Mouse (Mus musculus): ENCODE measurements at regions not wholly inside any gene's neighbourhood (a gene's known extent, or its start where the extent isn't known, plus 50 kb on each side); places are given as distances from the start of the nearest gene placed in this dataset.
"Not testable (repeated sequence)": the region's sequence is repeated elsewhere in the genome, so short reads cannot be mapped to it uniquely, and the experiment has no call there.

GRCm38 (mm10) chr11:71285193-71285592 is 54.7 kb upstream of the Nlrp1b start:
- Histone ChIP-seq H3K4me2 (no peak overlapping the region), H3K36me3 (replicated peaks) (no peaks in the 10 kb centered on the region), H3K27me3 (replicated peaks) (no peaks in the 10 kb centered on the region), H3K9me3 (no peaks in the 10 kb centered on the region), H3K9ac (no peak overlapping the region), H3K4me1 (no peaks in the 10 kb centered on the region), H3K27ac (no peak overlapping the region), H3K4me3 (no peak overlapping the region)
- ATAC-seq (replicated peaks), result no peak
- 90% methylated on average over 2 of the region's 2 CpGs for WGBS

- not testable (repeated sequence) for ATAC-seq (replicated peaks); H3K4me2 ChIP-seq; H3K27me3 ChIP-seq (replicated peaks); H3K27ac ChIP-seq; H3K4me3 ChIP-seq; H3K9ac ChIP-seq; H3K36me3 ChIP-seq (replicated peaks); H3K4me1 ChIP-seq; H3K9me3 ChIP-seq
These were observed 57.7 kb upstream of the Nlrp1b start for GRCm38 (mm10) chr11:71288243-71288642.

- H3K4me3 ChIP-seq, result no peak overlapping the region
- H3K27me3 ChIP-seq (replicated peaks), result no peaks in the 10 kb centered on the region
- no peak overlapping the region for H3K27ac ChIP-seq
- 85% methylated on average over 1 of the region's 1 CpGs for WGBS
- H3K9me3 ChIP-seq, result no peaks in the 10 kb centered on the region
- no peak overlapping the region for H3K4me2 ChIP-seq
- no peak for ATAC-seq (replicated peaks)
- no peaks in the 10 kb centered on the region for H3K4me1 ChIP-seq
- H3K36me3 ChIP-seq (replicated peaks), result no peaks in the 10 kb centered on the region
- no peak overlapping the region for H3K9ac ChIP-seq
These were observed 59.0 kb upstream of the Nlrp1b start for GRCm38 (mm10) chr11:71289490-71289889.

GRCm38 (mm10) chr11:71299479-71299878 is 68.9 kb upstream of the Nlrp1b start:
- H3K9ac ChIP-seq, result no peak overlapping the region
- no peak overlapping the region for H3K4me3 ChIP-seq
- H3K4me1 ChIP-seq, result no peaks in the 10 kb centered on the region
- no peaks in the 10 kb centered on the region for H3K27me3 ChIP-seq (replicated peaks)
- no peak overlapping the region for H3K4me2 ChIP-seq
- no peak overlapping the region for H3K27ac ChIP-seq
- no peaks in the 10 kb centered on the region for H3K9me3 ChIP-seq
- WGBS, result 90% methylated on average over 1 of the region's 1 CpGs
- H3K36me3 ChIP-seq (replicated peaks), result no peaks in the 10 kb centered on the region
- no peak for ATAC-seq (replicated peaks)

GRCm38 (mm10) chr11:71323439-71323838 is 92.9 kb upstream of the Nlrp1b start:
- no peak overlapping the region for H3K4me2 ChIP-seq
- no peak for ATAC-seq (replicated peaks)
- no peak overlapping the region for H3K4me3 ChIP-seq
- no peaks in the 10 kb centered on the region for H3K36me3 ChIP-seq (replicated peaks)
- H3K9ac ChIP-seq, result no peak overlapping the region
- H3K4me1 ChIP-seq, result no peaks in the 10 kb centered on the region
- H3K27ac ChIP-seq, result no peak overlapping the region
- 33% methylated on average over 1 of the region's 1 CpGs for WGBS
- no peaks in the 10 kb centered on the region for H3K9me3 ChIP-seq
- H3K27me3 ChIP-seq (replicated peaks), result no peaks in the 10 kb centered on the region

GRCm38 (mm10) chr11:71337428-71337827 is 106.9 kb upstream of the Nlrp1b start:
- no peaks in the 10 kb centered on the region for H3K9me3 ChIP-seq
- H3K9ac ChIP-seq, result no peak overlapping the region
- H3K4me1 ChIP-seq, result no peaks in the 10 kb centered on the region
- no peaks in the 10 kb centered on the region for H3K36me3 ChIP-seq (replicated peaks)
- H3K4me3 ChIP-seq, result no peak overlapping the region
- H3K27ac ChIP-seq, result no peak overlapping the region
- H3K27me3 ChIP-seq (replicated peaks), result no peaks in the 10 kb centered on the region
- no peak overlapping the region for H3K4me2 ChIP-seq
- no peak for ATAC-seq (replicated peaks)
- WGBS, result 4% methylated on average over 1 of the region's 1 CpGs

- no peak for ATAC-seq (replicated peaks)
- Histone ChIP-seq H3K36me3 (replicated peaks) (no peaks in the 10 kb centered on the region), H3K4me2 (no peak overlapping the region), H3K27me3 (replicated peaks) (no peaks in the 10 kb centered on the region), H3K4me1 (no peaks in the 10 kb centered on the region), H3K9ac (no peak overlapping the region), H3K4me3 (no peak overlapping the region), H3K9me3 (no peaks in the 10 kb centered on the region), H3K27ac (no peak overlapping the region)
- WGBS, result 27% methylated on average over 3 of the region's 3 CpGs
These were observed 115.5 kb upstream of the Nlrp1b start for GRCm38 (mm10) chr11:71346024-71346423.

GRCm38 (mm10) chr11:71357089-71357488 is 126.6 kb upstream of the Nlrp1b start:
- no peak overlapping the region for H3K9ac ChIP-seq
- no peaks in the 10 kb centered on the region for H3K4me1 ChIP-seq
- no peaks in the 10 kb centered on the region for H3K27me3 ChIP-seq (replicated peaks)
- no peak overlapping the region for H3K4me2 ChIP-seq
- no peak overlapping the region for H3K27ac ChIP-seq
- no peak overlapping the region for H3K4me3 ChIP-seq
- WGBS, result 34% methylated on average over 3 of the region's 3 CpGs
- no peaks in the 10 kb centered on the region for H3K9me3 ChIP-seq
- ATAC-seq (replicated peaks), result no peak
- H3K36me3 ChIP-seq (replicated peaks), result no peaks in the 10 kb centered on the region

GRCm38 (mm10) chr11:71360856-71361255 is 130.3 kb upstream of the Nlrp1b start:
- no peak overlapping the region for H3K9ac ChIP-seq
- no peak overlapping the region for H3K4me2 ChIP-seq
- 75% methylated on average over 5 of the region's 5 CpGs for WGBS
- H3K27ac ChIP-seq, result no peak overlapping the region
- no peaks in the 10 kb centered on the region for H3K27me3 ChIP-seq (replicated peaks)
- no peaks in the 10 kb centered on the region for H3K36me3 ChIP-seq (replicated peaks)
- H3K9me3 ChIP-seq, result no peaks in the 10 kb centered on the region
- H3K4me3 ChIP-seq, result no peak overlapping the region
- no peaks in the 10 kb centered on the region for H3K4me1 ChIP-seq
- ATAC-seq (replicated peaks), result no peak

- Histone ChIP-seq H3K9ac (no peak overlapping the region), H3K4me1 (no peaks in the 10 kb centered on the region), H3K9me3 (no peaks in the 10 kb centered on the region), H3K27ac (no peak overlapping the region), H3K27me3 (replicated peaks) (no peaks in the 10 kb centered on the region), H3K4me3 (no peak overlapping the region), H3K4me2 (no peak overlapping the region), H3K36me3 (replicated peaks) (no peaks in the 10 kb centered on the region)
- no peak for ATAC-seq (replicated peaks)
- WGBS, result 67% methylated on average over 5 of the region's 5 CpGs
These were observed 141.3 kb upstream of the Nlrp1b start for GRCm38 (mm10) chr11:71371871-71372270.

- no peaks in the 10 kb centered on the region for H3K27me3 ChIP-seq (replicated peaks)
- no peak overlapping the region for H3K4me2 ChIP-seq
- no peak for ATAC-seq (replicated peaks)
- H3K4me1 ChIP-seq, result no peaks in the 10 kb centered on the region
- no peak overlapping the region for H3K27ac ChIP-seq
- H3K9ac ChIP-seq, result no peak overlapping the region
- H3K4me3 ChIP-seq, result no peak overlapping the region
- no peaks in the 10 kb centered on the region for H3K9me3 ChIP-seq
- 62% methylated on average over 5 of the region's 5 CpGs for WGBS
- no peaks in the 10 kb centered on the region for H3K36me3 ChIP-seq (replicated peaks)
These were observed 144.6 kb upstream of the Nlrp1b start for GRCm38 (mm10) chr11:71375132-71375531.

GRCm38 (mm10) chr11:71388411-71388810 is 157.9 kb upstream of the Nlrp1b start:
- Histone ChIP-seq H3K4me1 (peaks cover 15% of the 10 kb centered on the region), H3K4me2 (no peak overlapping the region), H3K27ac (no peak overlapping the region), H3K4me3 (no peak overlapping the region), H3K36me3 (replicated peaks) (no peaks in the 10 kb centered on the region), H3K27me3 (replicated peaks) (no peaks in the 10 kb centered on the region), H3K9ac (no peak overlapping the region), H3K9me3 (no peaks in the 10 kb centered on the region)
- WGBS, result 68% methylated on average over 4 of the region's 4 CpGs
- ATAC-seq (replicated peaks), result no peak

GRCm38 (mm10) chr11:71389659-71390058 is 159.1 kb upstream of the Nlrp1b start:
- Histone ChIP-seq H3K9me3 (no peaks in the 10 kb centered on the region), H3K4me2 (peak overlapping the region; percentile 40), H3K27me3 (replicated peaks) (no peaks in the 10 kb centered on the region), H3K9ac (peak overlapping the region; percentile 4; the same call in 1 of the 2 replicates), H3K36me3 (replicated peaks) (no peaks in the 10 kb centered on the region), H3K4me1 (peaks cover 15% of the 10 kb centered on the region), H3K4me3 (peak overlapping the region; percentile 14; the same call in 1 of the 2 replicates), H3K27ac (peak overlapping the region; percentile 74)
- ATAC-seq (replicated peaks), result peak; percentile 84
- WGBS, result 10% methylated on average over 7 of the region's 7 CpGs
